Mouse (Mus musculus) MEL (cell line): ENCODE results near the gene Slc25a33. TPM values are rescaled to one million over a fixed set of nuclear protein-coding genes. Genes with fewer than 3 reads are reported as not detected.

Experiments
- DNase-seq: peaks from one replicate; pipeline ENCODE4 v3.0.0; 2011; ENCODE audit warnings: low read depth, low spot score
- H3K27ac ChIP-seq: 2 replicates; pipeline ENCODE4 v1.5.1; 2012; ENCODE audit warnings: low read depth, mild to moderate bottlenecking, control low read depth, low read length, moderate library complexity; ENCODE audit not compliant: control insufficient read depth
- H3K27me3 ChIP-seq, 2 experiments: fragments of 150-350 bp in 1 of 2; sonication (generic) in 1 of 2; 2 replicates each; pipeline ENCODE4 v1.6.1; 2012; ENCODE audit warnings: low read length in 2 of 2, mild to moderate bottlenecking in 2 of 2, improper control_type of control experiment in 1 of 2, moderate library complexity in 1 of 2; ENCODE audit not compliant: insufficient read depth in 2 of 2, control insufficient read depth in 1 of 2
- H3K36me3 ChIP-seq, 2 experiments: 2 replicates each; pipeline ENCODE4 v1.6.1; 2012 to 2014; ENCODE audit warnings: low read length in 2 of 2, improper control_type of control experiment in 1 of 2, inconsistent platforms in 1 of 2, mild to moderate bottlenecking in 1 of 2; ENCODE audit not compliant: insufficient read depth in 2 of 2, control insufficient read depth in 1 of 2
- H3K4me1 ChIP-seq, 2 experiments: fragments of 150-350 bp in 1 of 2; sonication (generic) in 1 of 2; 2 replicates each; pipeline ENCODE4 v1.6.1; 2012; ENCODE audit warnings: low read length in 2 of 2, improper control_type of control experiment in 1 of 2, mild to moderate bottlenecking in 1 of 2; ENCODE audit not compliant: insufficient read depth in 2 of 2, control insufficient read depth in 1 of 2
- H3K4me3 ChIP-seq, 2 experiments: fragments of 150-350 bp in 1 of 2; sonication (generic) in 1 of 2; 2 replicates each; pipeline ENCODE4 v1.5.1; 2012; ENCODE audit warnings: low read depth in 2 of 2, low read length in 2 of 2, mild to moderate bottlenecking in 2 of 2, moderate library complexity in 2 of 2, control low read depth in 1 of 2, improper control_type of control experiment in 1 of 2; ENCODE audit not compliant: control insufficient read depth in 1 of 2, insufficient read depth in 1 of 2
- H3K79me2 ChIP-seq: 2 replicates; pipeline ENCODE4 v1.6.1; 2012; ENCODE audit warnings: mild to moderate bottlenecking, low read length, moderate library complexity; ENCODE audit not compliant: control insufficient read depth, poor library complexity, insufficient read depth
- H3K9ac ChIP-seq: 2 replicates; pipeline ENCODE4 v1.6.1; 2012; ENCODE audit warnings: low read depth, mild to moderate bottlenecking, control low read depth, low read length, moderate library complexity; ENCODE audit not compliant: control insufficient read depth, poor library complexity, severe bottlenecking
- H3K9me3 ChIP-seq: fragments of 150-350 bp; sonication (generic); replicated peaks from 2 replicates; pipeline ENCODE4 v1.6.1; 2012; ENCODE audit warnings: mild to moderate bottlenecking, low read length, improper control_type of control experiment, moderate library complexity; ENCODE audit not compliant: insufficient read depth
- BHLHE40 ChIP-seq: IDR thresholded peaks from 2 replicates; pipeline ENCODE4 v1.6.1; 2012; ENCODE audit warnings: low read depth, mild to moderate bottlenecking, inconsistent platforms, low read length, improper control_type of control experiment, borderline replicate concordance
- CHD1 ChIP-seq: IDR thresholded peaks from 2 replicates; pipeline ENCODE4 v1.6.1; 2012; ENCODE audit warnings: low read depth, mild to moderate bottlenecking, inconsistent platforms, low read length, improper control_type of control experiment
- CHD2 ChIP-seq: IDR thresholded peaks from 2 replicates; pipeline ENCODE4 v1.6.1; 2011; ENCODE audit warnings: low read length, improper control_type of control experiment
- CTCF ChIP-seq, 3 experiments: IDR thresholded peaks in 2 of 3; conservative IDR thresholded peaks in 1 of 3; 2 replicates each; pipeline ENCODE4 v1.5.1; 2011 to 2012; ENCODE audit warnings: low read length in 3 of 3, low read depth in 2 of 3, mild to moderate bottlenecking in 2 of 3, improper control_type of control experiment in 1 of 3, inconsistent platforms in 1 of 3, mixed read lengths in 1 of 3, moderate library complexity in 1 of 3; ENCODE audit not compliant: control insufficient read depth in 1 of 3, insufficient read depth in 1 of 3, poor library complexity in 1 of 3, severe bottlenecking in 1 of 3
- E2F4 ChIP-seq: IDR thresholded peaks from 2 replicates; pipeline ENCODE4 v1.6.1; 2011; ENCODE audit warnings: low read depth, low read length, improper control_type of control experiment, borderline replicate concordance
- ELF1 ChIP-seq: IDR thresholded peaks from 2 replicates; pipeline ENCODE4 v1.6.1; 2014; ENCODE audit warnings: low read depth, mild to moderate bottlenecking, inconsistent platforms, low read length, improper control_type of control experiment, moderate library complexity
- ETS1 ChIP-seq: IDR thresholded peaks from 2 replicates; pipeline ENCODE4 v1.6.1; 2012; ENCODE audit warnings: low read depth, mild to moderate bottlenecking, inconsistent platforms, low read length, improper control_type of control experiment, moderate library complexity
- GABPA ChIP-seq: IDR thresholded peaks from 2 replicates; pipeline ENCODE4 v1.6.1; 2012; ENCODE audit warnings: low read depth, mild to moderate bottlenecking, inconsistent platforms, low read length, improper control_type of control experiment, moderate library complexity
- GATA1 ChIP-seq: IDR thresholded peaks from 2 replicates; pipeline ENCODE4 v1.6.1; 2011; ENCODE audit warnings: low read depth, low read length, improper control_type of control experiment
- HCFC1 ChIP-seq: IDR thresholded peaks from 2 replicates; pipeline ENCODE4 v1.6.1; 2012; ENCODE audit warnings: low read depth, mild to moderate bottlenecking, inconsistent platforms, low read length, improper control_type of control experiment, moderate library complexity
- KAT2A ChIP-seq: conservative IDR thresholded peaks from 2 replicates; pipeline ENCODE4 v1.6.1; 2012; ENCODE audit warnings: low read depth, low read length, improper control_type of control experiment, inconsistent platforms
- MEF2A ChIP-seq: IDR thresholded peaks from 2 replicates; pipeline ENCODE4 v1.6.1; 2014; ENCODE audit warnings: low read depth, mild to moderate bottlenecking, inconsistent platforms, low read length, improper control_type of control experiment; ENCODE audit not compliant: poor library complexity, insufficient replicate concordance, severe bottlenecking; ENCODE audit errors: extremely low read depth
- MXI1 ChIP-seq: IDR thresholded peaks from 2 replicates; pipeline ENCODE4 v1.6.1; 2011; ENCODE audit warnings: mild to moderate bottlenecking, low read depth, low read length, improper control_type of control experiment
- MYB ChIP-seq: IDR thresholded peaks from 2 replicates; pipeline ENCODE4 v1.6.1; 2011; ENCODE audit warnings: mild to moderate bottlenecking, low read depth, low read length, improper control_type of control experiment
- MYC ChIP-seq: IDR thresholded peaks from 2 replicates; pipeline ENCODE4 v1.6.1; 2011; ENCODE audit warnings: low read depth, mild to moderate bottlenecking, low read length, improper control_type of control experiment, moderate library complexity
- POLR2AphosphoS5 ChIP-seq: IDR thresholded peaks from 2 replicates; pipeline ENCODE4 v1.6.1; 2012; ENCODE audit warnings: low read depth, borderline replicate concordance, mild to moderate bottlenecking, inconsistent platforms, low read length, moderate library complexity, mixed read lengths
- RAD21 ChIP-seq: IDR thresholded peaks from 2 replicates; pipeline ENCODE4 v1.6.1; 2011; ENCODE audit warnings: mild to moderate bottlenecking, low read depth, low read length, improper control_type of control experiment
- TAL1 ChIP-seq: IDR thresholded peaks from 2 replicates; pipeline ENCODE4 v1.6.1; 2012; ENCODE audit warnings: mild to moderate bottlenecking, inconsistent platforms, low read length, moderate library complexity, mixed read lengths
- TCF12 ChIP-seq: IDR thresholded peaks from 2 replicates; pipeline ENCODE4 v1.6.1; 2014; ENCODE audit warnings: low read depth, mild to moderate bottlenecking, inconsistent platforms, low read length, improper control_type of control experiment, moderate library complexity
- UBTF ChIP-seq: IDR thresholded peaks from 2 replicates; pipeline ENCODE4 v1.6.1; 2012; ENCODE audit warnings: low read depth, mild to moderate bottlenecking, inconsistent platforms, low read length, improper control_type of control experiment, moderate library complexity, borderline replicate concordance; ENCODE audit not compliant: insufficient read depth
- ZC3H11A ChIP-seq: IDR thresholded peaks from 2 replicates; pipeline ENCODE4 v1.6.1; 2012; ENCODE audit warnings: low read depth, mild to moderate bottlenecking, inconsistent platforms, low read length, improper control_type of control experiment
- ZKSCAN1 ChIP-seq: IDR thresholded peaks from 2 replicates; pipeline ENCODE4 v1.6.1; 2012; ENCODE audit warnings: low read depth, mild to moderate bottlenecking, inconsistent platforms, low read length, improper control_type of control experiment, moderate library complexity
- polyA plus RNA-seq, 2 experiments: library from polyadenylated mRNA; stranded (reverse) in 1 of 2; unstranded in 1 of 2; fragments of >175 nt in 1 of 2; fragments of >200 nt in 1 of 2; gene quantifications; 2 replicates each; pipeline versions ENCODE4 v1.2.1 to v1.2.4; 2012; ENCODE audit warnings: low replicate concordance in 2 of 2, low read depth in 1 of 2; ENCODE audit not compliant: insufficient read length in 2 of 2, insufficient read depth in 1 of 2, missing spikeins in 1 of 2
- total RNA-seq: library from RNA; depleted of rRNA; stranded (reverse); fragments of 300-350 nt; gene quantifications from 2 replicates; pipeline ENCODE4 v1.2.3, GENCODE M21; 2012

The Slc25a33 gene
- total and polyA plus RNA-seq, 3 experiments = 20.6 to 103 (median 24.8) TPM

GRCm38 (mm10) chr4:149763335-149763734 is 10.7 kb downstream of the Slc25a33 start:
- no peak for DNase-seq
- no peaks in the 10 kb centered on the region for H3K9me3 ChIP-seq
- no peak overlapping the region for H3K27ac ChIP-seq
- no peak overlapping the region for H3K4me3 ChIP-seq
- peaks cover 6% of the 10 kb centered on the region; the same call in 1 of the 2 replicates for H3K79me2 ChIP-seq
- no peak overlapping the region for H3K9ac ChIP-seq
- TF ChIP-seq POLR2AphosphoS5 (no peak), ETS1 (no peak), MEF2A (no peak), ZC3H11A (no peak), E2F4 (no peak), TAL1 (no peak), MXI1 (no peak), GABPA (no peak), ELF1 (no peak), CHD2 (no peak), TCF12 (no peak), RAD21 (no peak), KAT2A (no peak), MYC (no peak), ZKSCAN1 (no peak)
- TF ChIP-seq, all 39 proteins: peak for 0
- no peaks in the 10 kb centered on the region for H3K4me1 ChIP-seq
- H3K27me3 ChIP-seq = no peaks in the 10 kb centered on the region
- peaks cover 0 to 22% of the 10 kb centered on the region in 2 experiments; a peak in 2 of 4 replicates for H3K36me3 ChIP-seq

DNA sequence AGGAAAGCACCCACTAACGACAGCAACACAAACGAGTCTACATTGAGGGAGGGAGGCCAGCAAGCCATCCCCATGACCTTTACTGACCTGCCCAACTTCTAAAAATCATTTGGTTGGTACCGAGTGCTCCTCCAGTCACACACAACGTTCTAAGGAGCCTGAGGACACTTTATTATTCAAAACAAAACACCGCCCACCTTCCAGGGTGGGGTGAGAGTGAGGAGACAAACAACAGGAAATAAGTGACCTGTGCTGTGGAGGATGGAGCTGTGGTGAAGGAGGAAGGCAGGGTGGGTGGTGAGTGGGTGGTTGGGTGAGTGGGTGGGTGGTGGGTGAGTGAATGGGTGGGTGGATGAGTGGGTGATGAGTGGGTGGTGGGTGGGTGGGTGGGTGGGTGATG is 14.6 kb downstream of the Slc25a33 start:
- Histone ChIP-seq H3K36me3 (peaks cover 0 to 32% of the 10 kb centered on the region in 2 experiments; a peak in 2 of 4 replicates), H3K9me3 (no peaks in the 10 kb centered on the region), H3K27me3 (no peaks in the 10 kb centered on the region), H3K79me2 (no peaks in the 10 kb centered on the region), H3K4me1 (no peaks in the 10 kb centered on the region), H3K4me3 (no peak overlapping the region), H3K27ac (no peak overlapping the region), H3K9ac (no peak overlapping the region)
- TF ChIP-seq MXI1 (no peak), GABPA (no peak), BHLHE40 (no peak), MYC (no peak), KAT2A (no peak), CHD1 (no peak), MYB (no peak), UBTF (no peak), ZC3H11A (no peak), GATA1 (no peak), CTCF (IDR thresholded peaks at IDR 0.05 in 2 of 3, conservative IDR thresholded peaks at IDR 0.05 in 1 of 3; ENCODE audit: control insufficient read depth in 1 of 3, insufficient read depth in 1 of 3, low read depth in 2 of 3, low read length in 3 of 3, poor library complexity in 1 of 3, severe bottlenecking in 1 of 3) (no peak), TCF12 (no peak), MEF2A (no peak), E2F4 (no peak), HCFC1 (no peak), RAD21 (no peak)
- no peak for DNase-seq
